Mouse (Mus musculus): ENCODE results near the gene Gm29427. TPM values are rescaled to one million over a fixed set of nuclear protein-coding genes. Genes with fewer than 3 reads are reported as not detected.

The Gm29427 gene
- total RNA-seq, 2 experiments from 2014 or later = not detected

GRCm38 (mm10) chr1:130732706-130733658 is 17.4 kb upstream of the Gm29427 start:
- no peak for DNase-seq (ENCODE audit: low spot score in 2 of 2)

GRCm38 (mm10) chr1:130731741-130732337 is 16.2 kb upstream of the Gm29427 start, which contains the start of gene AA986860:
Gene AA986860, plus strand, starts transcription at chr1:130731976.
- DNase-seq (ENCODE audit: low spot score in 2 of 2) = no peak

- no peak for DNase-seq (ENCODE audit: low spot score in 2 of 2)
These were observed 13.6 kb upstream of the Gm29427 start, which contains the start of gene Pfkfb2 for GRCm38 (mm10) chr1:130729153-130729552. Gene Pfkfb2, minus strand, starts transcription at chr1:130729253.

- no peak for DNase-seq (ENCODE audit: low spot score in 2 of 2)
These were observed 13.1 kb upstream of the Gm29427 start for GRCm38 (mm10) chr1:130728708-130729107.

- DNase-seq (ENCODE audit: low spot score in 2 of 2) = no peak
These were observed 12.5 kb upstream of the Gm29427 start for GRCm38 (mm10) chr1:130728070-130728469.

GRCm38 (mm10) chr1:130726396-130726795 is 10.8 kb upstream of the Gm29427 start:
- no peak for DNase-seq (ENCODE audit: low spot score in 2 of 2)

GRCm38 (mm10) chr1:130724206-130724605 is 8.6 kb upstream of the Gm29427 start:
- DNase-seq (ENCODE audit: low spot score in 2 of 2) = no peak

GRCm38 (mm10) chr1:130717291-130717871 is 1.8 kb upstream of the Gm29427 start, which contains the start of gene Yod1:
Gene Yod1, plus strand, starts transcription at chr1:130717327.
- peak; percentile 83 to 88 for DNase-seq (ENCODE audit: low spot score in 2 of 2)

- DNase-seq (ENCODE audit: low spot score in 2 of 2) = peak; percentile 31 to 46
These were observed 1.1 kb upstream of the Gm29427 start for GRCm38 (mm10) chr1:130716513-130717290.

GRCm38 (mm10) chr1:130716218-130716512 is 566 bp upstream of the Gm29427 start:
- DNase-seq (ENCODE audit: low spot score in 2 of 2) = no peak

- no peak for DNase-seq (ENCODE audit: low spot score in 2 of 2)
These were observed 1.6 kb downstream of the Gm29427 start for GRCm38 (mm10) chr1:130714046-130714445.

- no peak for DNase-seq (ENCODE audit: low spot score in 2 of 2)
These were observed 5.1 kb downstream of the Gm29427 start for GRCm38 (mm10) chr1:130710283-130711080.

GRCm38 (mm10) chr1:130703613-130704012 is 12.0 kb downstream of the Gm29427 start:
- no peak for DNase-seq (ENCODE audit: low spot score in 2 of 2)

GRCm38 (mm10) chr1:130701976-130702375 is 13.6 kb downstream of the Gm29427 start:
- DNase-seq (ENCODE audit: low spot score in 2 of 2) = no peak

- peak; percentile 15 to 17 for DNase-seq (ENCODE audit: low spot score in 2 of 2)
These were observed 15.5 kb downstream of the Gm29427 start for GRCm38 (mm10) chr1:130699937-130700633.

- DNase-seq (ENCODE audit: low spot score in 2 of 2) = no peak
These were observed 17.0 kb downstream of the Gm29427 start for GRCm38 (mm10) chr1:130698601-130699000.

GRCm38 (mm10) chr1:130683905-130684304 is 31.7 kb downstream of the Gm29427 start:
- no peak for DNase-seq (ENCODE audit: low spot score in 2 of 2)

- DNase-seq (ENCODE audit: low spot score in 2 of 2) = no peak
These were observed 33.8 kb downstream of the Gm29427 start for GRCm38 (mm10) chr1:130681656-130682413.

GRCm38 (mm10) chr1:130681075-130681474 is 34.5 kb downstream of the Gm29427 start:
- no peak for DNase-seq (ENCODE audit: low spot score in 2 of 2)

All from left cerebral cortex, adult 18-20 months (tissue).